ENCODE assay signal across 8 mouse cellular contexts in the genomic region with DNA sequence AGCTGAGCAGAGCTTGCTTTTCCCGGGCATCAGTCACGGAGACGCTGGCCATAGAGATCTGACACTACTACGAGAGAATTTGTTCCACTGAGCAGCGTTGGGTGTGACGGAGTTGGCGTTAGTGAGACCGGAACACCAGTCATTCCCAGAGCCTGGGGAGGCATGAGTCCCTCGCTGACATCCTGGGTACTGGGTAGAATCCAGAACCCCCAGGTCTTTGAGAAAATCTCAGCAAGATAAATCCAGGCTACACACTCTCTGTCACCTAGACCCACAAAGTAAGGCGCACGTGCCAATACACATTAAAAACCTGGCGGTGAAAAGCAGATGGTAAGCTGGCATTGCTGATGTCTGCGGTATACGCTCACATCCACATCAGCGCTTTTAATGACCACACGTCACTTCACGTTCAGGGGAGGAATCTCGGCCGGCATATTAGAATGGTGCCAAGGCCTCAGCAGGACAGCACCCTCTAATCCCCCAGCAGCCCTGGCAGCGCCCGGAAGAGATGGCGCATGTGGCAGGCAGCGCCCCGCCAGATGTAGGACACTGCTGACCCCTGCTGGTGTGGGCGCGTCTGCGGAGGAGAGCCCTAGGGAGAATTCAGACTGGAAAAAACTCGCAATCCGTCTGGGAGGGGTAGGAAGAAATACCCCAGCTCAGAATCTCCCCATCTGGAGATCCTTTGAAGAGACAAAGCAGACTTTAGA. TPM values are rescaled to one million over a fixed set of nuclear protein-coding genes. Genes with fewer than 3 reads are reported as not detected.
DNase-seq lines count a peak whose midpoint lies in the region; ATAC-seq and TF ChIP-seq lines count a peak whose summit lies in the region.

No protein-coding gene starts in this region.

- H3K36me3 ChIP-seq in forebrain, embryonic 15.5 days: no peaks in the 10 kb centered on the region
- H3K36me3 ChIP-seq in neural tube, embryonic 14.5 days (ENCODE audit: control insufficient read depth, insufficient read depth, low read length): no peaks in the 10 kb centered on the region

- peak; percentile 76 for TF ChIP-seq CTCF in bone marrow macrophage, adult 2 months (IDR thresholded peaks at IDR 0.05; ENCODE audit: low read depth, low read length)

- H3K27ac ChIP-seq in bone marrow macrophage, adult 2 months (ENCODE audit: insufficient read depth, low read depth, low read length): peak overlapping the region; percentile 23
- no peak overlapping the region for H3K27ac ChIP-seq in forebrain, embryonic 15.5 days (replicated peaks)
- H3K27ac ChIP-seq in neural tube, embryonic 14.5 days (ENCODE audit: low read depth, low read length): peak overlapping the region; percentile 52; the same call in 1 of the 2 replicates

- WGBS in forebrain, embryonic 15.5 days: 2% methylated on average over 29 of the region's 29 CpGs
- 3% methylated on average over 29 of the region's 29 CpGs for WGBS in neural tube, embryonic 14.5 days

- H3K4me3 ChIP-seq in bone marrow macrophage, adult 2 months (ENCODE audit: insufficient read depth, low read length): no peak overlapping the region
- peak overlapping the region; percentile 40 for H3K4me3 ChIP-seq in forebrain, embryonic 15.5 days
- H3K4me3 ChIP-seq in neural tube, embryonic 14.5 days (ENCODE audit: low read depth, low read length): peak overlapping the region; percentile 11; the same call in 1 of the 2 replicates

- no peak for TF ChIP-seq POLR2A in bone marrow macrophage, adult 2 months (IDR thresholded peaks at IDR 0.05; ENCODE audit: borderline replicate concordance, low read depth, low read length)

- H3K4me1 ChIP-seq in bone marrow macrophage, adult 2 months (ENCODE audit: control insufficient read depth, insufficient read depth, low read length): peaks cover 20% of the 10 kb centered on the region
- peaks cover 17% of the 10 kb centered on the region for H3K4me1 ChIP-seq in forebrain, embryonic 15.5 days
- H3K4me1 ChIP-seq in neural tube, embryonic 14.5 days (ENCODE audit: control insufficient read depth, insufficient read depth, low read length): no peaks in the 10 kb centered on the region

- H3K9me3 ChIP-seq in forebrain, embryonic 15.5 days: no peaks in the 10 kb centered on the region
- H3K9me3 ChIP-seq in neural tube, embryonic 14.5 days (ENCODE audit: control insufficient read depth, low read length): no peaks in the 10 kb centered on the region

- intact Hi-C loops in heart, postnatal 14 days (cut with DNase I): loop anchor here (1.0 to 5.0 kb wide), 2 partner anchors 238 to 527 kb away; no protein-coding TSS in a partner anchor

- DNase-seq in B cell, adult 2 months: peak; percentile 31 to 37
- peak; percentile 87 to 90 for DNase-seq in heart, postnatal 14 days
- peak; percentile 79 for DNase-seq in layer of hippocampus, adult 11-12 months (ENCODE audit: low spot score)
- peak; percentile 79 to 85 for DNase-seq in lung, adult 18-20 months
- DNase-seq in thymus, postnatal 0 days (ENCODE audit: low spot score): peak; percentile 55

- H3K9ac ChIP-seq in forebrain, embryonic 15.5 days (replicated peaks): peak overlapping the region; percentile 32
- H3K9ac ChIP-seq in neural tube, embryonic 14.5 days (replicated peaks; ENCODE audit: low read depth, low read length): no peak overlapping the region; the same call in 1 of the 2 replicates

- H3K27me3 ChIP-seq in forebrain, embryonic 15.5 days: peaks cover 6% of the 10 kb centered on the region; the same call in 1 of the 2 replicates
- H3K27me3 ChIP-seq in neural tube, embryonic 14.5 days (ENCODE audit: control insufficient read depth, insufficient read depth, low read length): no peaks in the 10 kb centered on the region

- peak overlapping the region; percentile 71 for H3K4me2 ChIP-seq in forebrain, embryonic 15.5 days (replicated peaks)
- peak overlapping the region; percentile 57 for H3K4me2 ChIP-seq in neural tube, embryonic 14.5 days (ENCODE audit: low read depth, low read length)

- ATAC-seq in forebrain, embryonic 15.5 days (replicated peaks): peak; percentile 77
- ATAC-seq in neural tube, embryonic 14.5 days (ENCODE audit: low read depth): peak; percentile 82

RNA-seq across cellular contexts. Expression of a gene that starts 20.7 kb away (rescaled TPM):
- 70.9 and 80.8 TPM in 2 replicates for polyA plus RNA-seq in bone marrow macrophage, adult 2 months (2012; ENCODE audit: insufficient read depth, insufficient read length, missing spikeins)
- polyA plus RNA-seq in forebrain, embryonic 15.5 days (2015; fragmentation: Nextera tagmentation; extraction: Ambion mirVana): 17.7 and 18.0 TPM in 2 replicates
- 10 to 100 TPM; 60.3 to 66.0 TPM for total RNA-seq in heart, postnatal 14 days (2021)
- polyA plus RNA-seq in neural tube, embryonic 14.5 days (2014; fragmentation: Nextera tagmentation; extraction: Ambion mirVana): 11.7 and 17.9 TPM in 2 replicates
- polyA plus RNA-seq in thymus, postnatal 0 days (2015; fragmentation: Nextera tagmentation; extraction: Ambion mirVana): 162 and 178 TPM in 2 replicates

Comparison
In these comparisons a context has a peak if more than half of its experiments do, and no peak if none do; other contexts are left out.
1. DNase-seq: peak in every context shown above with its lines; median percentile 88 in heart, postnatal 14 days; 82 in lung, adult 18-20 months; 79 in layer of hippocampus, adult 11-12 months; 55 in thymus, postnatal 0 days; 34 in B cell, adult 2 months.